ENCODE assay signal across 8 mouse cellular contexts in the genomic region with DNA sequence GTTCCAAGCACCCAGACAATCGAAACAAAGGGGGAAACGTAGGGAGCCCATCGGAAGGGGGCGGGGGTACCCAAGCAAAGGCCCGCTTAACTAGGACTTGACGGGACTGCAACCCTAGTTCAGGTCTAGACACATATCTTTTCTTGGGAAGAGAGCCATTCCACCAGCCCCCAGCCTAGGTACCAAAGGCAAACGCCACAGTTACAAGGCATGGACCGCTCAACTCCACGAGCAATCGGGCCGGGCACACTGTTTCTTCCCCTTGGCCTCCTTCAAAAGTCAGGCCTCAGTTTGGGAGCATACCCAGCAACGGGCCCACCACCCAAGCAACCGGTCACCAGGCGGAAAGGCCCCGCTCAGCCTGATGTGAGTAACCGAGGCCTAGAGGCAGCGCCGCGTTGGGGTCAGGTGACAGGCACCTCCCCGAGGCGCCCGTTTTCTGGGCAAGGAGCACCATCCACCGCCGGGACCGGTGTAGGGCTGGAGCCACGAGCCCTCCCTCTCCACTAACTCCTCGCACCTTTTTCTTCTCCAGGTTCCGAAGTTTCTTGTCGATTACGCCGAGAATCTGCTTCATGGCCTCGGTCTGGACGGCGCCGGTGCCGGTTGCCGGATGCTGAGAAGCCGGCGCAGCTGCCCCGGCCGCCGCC. TPM values are rescaled to one million over a fixed set of nuclear protein-coding genes. Genes with fewer than 3 reads are reported as not detected.
DNase-seq lines count a peak whose midpoint lies in the region; ATAC-seq and TF ChIP-seq lines count a peak whose summit lies in the region.

No protein-coding gene starts in this region.

- peak overlapping the region; percentile 97 for H3K27ac ChIP-seq in brown adipose tissue, adult 24 weeks (replicated peaks; ENCODE audit: low read depth, low read length)
- peak overlapping the region; percentile 100 for H3K27ac ChIP-seq in forebrain, embryonic 12.5 days
- peak overlapping the region; percentile 100 for H3K27ac ChIP-seq in lung, embryonic 15.5 days

- H3K4me3 ChIP-seq in E14TG2a.4 (replicated peaks; ENCODE audit: low read length): peak overlapping the region; percentile 98
- H3K4me3 ChIP-seq in brown adipose tissue, adult 24 weeks (ENCODE audit: insufficient read depth, low read depth, low read length): peak overlapping the region; percentile 96
- H3K4me3 ChIP-seq in forebrain, embryonic 12.5 days (replicated peaks): peak overlapping the region; percentile 85
- peak overlapping the region; percentile 98 for H3K4me3 ChIP-seq in lung, embryonic 15.5 days

- H3K9ac ChIP-seq in forebrain, embryonic 12.5 days: peak overlapping the region; percentile 98
- H3K9ac ChIP-seq in lung, embryonic 15.5 days: peak overlapping the region; percentile 84

- ATAC-seq in forebrain, embryonic 12.5 days (ENCODE audit: low FRiP score): peak; percentile 61
- ATAC-seq in lung, embryonic 15.5 days (ENCODE audit: borderline replicate concordance, extremely low read depth, low FRiP score, low TSS enrichment): peak; percentile 28; the same call in 1 of the 2 replicates
- ATAC-seq in neutrophil, adult 5-6 weeks (ENCODE audit: extremely low read depth, insufficient number of reproducible peaks, low FRiP score, poor library complexity, severe bottlenecking): peak; percentile 20; the same call in 1 of the 2 replicates

- intact Hi-C loops in heart, postnatal 25 days (cut with DNase I): loop anchor here (5.0 to 10.0 kb wide), 2 partner anchors 51 to 698 kb away; a partner anchor contains a TSS

- peaks cover 43% of the 10 kb centered on the region for H3K36me3 ChIP-seq in E14TG2a.4 (ENCODE audit: insufficient read depth, low read length)
- peaks cover 20% of the 10 kb centered on the region for H3K36me3 ChIP-seq in forebrain, embryonic 12.5 days (replicated peaks)
- peaks cover 25% of the 10 kb centered on the region for H3K36me3 ChIP-seq in lung, embryonic 15.5 days

- no peak for TF ChIP-seq CTCF in E14TG2a.4 (conservative IDR thresholded peaks at IDR 0.05; ENCODE audit: low read length)

- peaks cover 46% of the 10 kb centered on the region for H3K4me1 ChIP-seq in E14TG2a.4 (replicated peaks; ENCODE audit: low read depth, low read length)
- no peaks in the 10 kb centered on the region; the same call in 1 of the 2 replicates for H3K4me1 ChIP-seq in brown adipose tissue, adult 24 weeks (ENCODE audit: control insufficient read depth, insufficient read depth, insufficient read length, low read length)
- H3K4me1 ChIP-seq in forebrain, embryonic 12.5 days: peaks cover 23% of the 10 kb centered on the region
- peaks cover 20% of the 10 kb centered on the region for H3K4me1 ChIP-seq in lung, embryonic 15.5 days

- H3K9me3 ChIP-seq in E14TG2a.4 (ENCODE audit: low read length): no peaks in the 10 kb centered on the region
- H3K9me3 ChIP-seq in forebrain, embryonic 12.5 days: no peaks in the 10 kb centered on the region
- H3K9me3 ChIP-seq in lung, embryonic 15.5 days: no peaks in the 10 kb centered on the region

- peak; percentile 23 for DNase-seq in heart, postnatal 25 days (ENCODE audit: low spot score)
- peak; percentile 30 to 50 for DNase-seq in layer of hippocampus, adult 18-20 months (ENCODE audit: low spot score in 2 of 2)
- peak; percentile 51 to 60 for DNase-seq in thymus, adult 18-20 months

- H3K27me3 ChIP-seq in E14TG2a.4 (ENCODE audit: insufficient read depth, low read length): no peaks in the 10 kb centered on the region
- no peaks in the 10 kb centered on the region for H3K27me3 ChIP-seq in forebrain, embryonic 12.5 days
- no peaks in the 10 kb centered on the region for H3K27me3 ChIP-seq in lung, embryonic 15.5 days

- under 1% methylated on average over 42 of the region's 42 CpGs for WGBS in forebrain, embryonic 12.5 days
- WGBS in lung, embryonic 15.5 days: under 1% methylated on average over 42 of the region's 42 CpGs

- H3K4me2 ChIP-seq in forebrain, embryonic 12.5 days: peak overlapping the region; percentile 59
- peak overlapping the region; percentile 62 for H3K4me2 ChIP-seq in lung, embryonic 15.5 days

RNA-seq across cellular contexts. Expression of a gene that starts 1.1 kb away (rescaled TPM):
- 135 and 164 TPM in 2 replicates for polyA plus RNA-seq in brown adipose tissue, adult 24 weeks (2012; ENCODE audit: insufficient read depth, insufficient read length, missing spikeins)
- polyA plus RNA-seq in forebrain, embryonic 12.5 days (2016; fragmentation: Nextera tagmentation; extraction: Ambion mirVana): 584 and 628 TPM in 2 replicates
- 100 to 1,000 TPM; 197 to 217 TPM for total RNA-seq in heart, postnatal 25 days (2021)
- 100 to 1,000 TPM; 308 to 313 TPM for total RNA-seq in layer of hippocampus, adult 18-20 months (2021)
- polyA plus RNA-seq in lung, embryonic 15.5 days (2015; fragmentation: Nextera tagmentation; extraction: Ambion mirVana): 311 and 317 TPM in 2 replicates
- total RNA-seq in neutrophil, adult 5-6 weeks (2017): 215 and 226 TPM in 2 replicates

RNA-seq across cellular contexts. Expression of a gene that starts 35.3 kb away (rescaled TPM):
- 4.7 and 6.9 TPM in 2 replicates for polyA plus RNA-seq in brown adipose tissue, adult 24 weeks (2012; ENCODE audit: insufficient read depth, insufficient read length, missing spikeins)
- 30.9 and 34.4 TPM in 2 replicates for polyA plus RNA-seq in forebrain, embryonic 12.5 days (2016; fragmentation: Nextera tagmentation; extraction: Ambion mirVana)
- total RNA-seq in heart, postnatal 25 days (2021): 10 to 100 TPM; 12.7 to 13.7 TPM
- 10 to 100 TPM; 30.3 to 33.3 TPM for total RNA-seq in layer of hippocampus, adult 18-20 months (2021)
- polyA plus RNA-seq in lung, embryonic 15.5 days (2015; fragmentation: Nextera tagmentation; extraction: Ambion mirVana): 23.7 and 24.8 TPM in 2 replicates
- 42.0 and 44.6 TPM in 2 replicates for total RNA-seq in neutrophil, adult 5-6 weeks (2017)

Comparison
In these comparisons a context has a peak if more than half of its experiments do, and no peak if none do; other contexts are left out.
1. Peak in every context shown above with its lines: DNase-seq, ATAC-seq, H3K4me3 ChIP-seq and H3K27ac ChIP-seq.